ENCODE assay signal across 9 mouse cellular contexts in genomic region chr4:137494751-137495500, GRCm38 (mm10). TPM values are rescaled to one million over a fixed set of nuclear protein-coding genes. Genes with fewer than 3 reads are reported as not detected.
DNase-seq lines count a peak whose midpoint lies in the region; ATAC-seq and TF ChIP-seq lines count a peak whose summit lies in the region.
"Had no signal": no experiment of that assay in that cellular context is flagged by ENCODE, and none has a peak within 500 bp of the region (broad histone marks: within the 10 kb centered on the region; RNA-seq: fewer than 3 reads in every experiment).

No protein-coding gene starts in this region.

- peaks cover 20% of the 10 kb centered on the region; the same call in 1 of the 2 replicates for H3K4me1 ChIP-seq in spleen, adult 2 months (ENCODE audit: control insufficient read depth, insufficient read depth, insufficient read length)
- peaks cover 53% of the 10 kb centered on the region for H3K4me1 ChIP-seq in embryonic fibroblast, embryonic 13.5 days (ENCODE audit: control insufficient read depth, insufficient read depth, low read length)

- ATAC-seq in monocyte, adult 5-6 weeks (replicated peaks; ENCODE audit: insufficient number of reproducible peaks, low FRiP score, low TSS enrichment, poor library complexity, severe bottlenecking), result no peak
- ATAC-seq in megakaryocyte-erythroid progenitor cell, adult 5-6 weeks (replicated peaks; ENCODE audit: low FRiP score, low TSS enrichment, poor library complexity, severe bottlenecking), result no peak

- H3K27me3 ChIP-seq in spleen, adult 2 months (ENCODE audit: control insufficient read depth, insufficient read depth, low read length), result no peaks in the 10 kb centered on the region

- TF ChIP-seq CTCF in spleen, adult 2 months (IDR thresholded peaks at IDR 0.05; ENCODE audit: extremely low read depth, insufficient read depth, insufficient read length, insufficient replicate concordance), result no peak
- no peak for TF ChIP-seq CTCF in embryonic fibroblast, embryonic 13.5 days (IDR thresholded peaks at IDR 0.05; ENCODE audit: borderline replicate concordance, insufficient read depth, low read length)

- H3K36me3 ChIP-seq in spleen, adult 2 months (ENCODE audit: control insufficient read depth, insufficient read depth, low read length), result no peaks in the 10 kb centered on the region

- WGBS in spleen, adult 2 months, result 58% methylated on average over 19 of the region's 19 CpGs

- peak overlapping the region; percentile 54 for H3K27ac ChIP-seq in spleen, adult 2 months (ENCODE audit: insufficient read depth, low read length)
- peak overlapping the region; percentile 93 for H3K27ac ChIP-seq in embryonic fibroblast, embryonic 13.5 days (ENCODE audit: insufficient read depth, low read length)

- no peak for TF ChIP-seq POLR2A in spleen, adult 2 months (IDR thresholded peaks at IDR 0.05; ENCODE audit: low read depth, low read length)
- TF ChIP-seq POLR2A in embryonic fibroblast, embryonic 13.5 days (IDR thresholded peaks at IDR 0.05; ENCODE audit: low read depth, low read length), result no peak

- DNase-seq in spleen, adult 2 months (ENCODE audit: low read depth in 1 of 2, low spot score in 2 of 2), result no peak
- no peak for DNase-seq in spleen, adult 18-20 months
- peak; percentile 57 to 72 for DNase-seq in heart, postnatal 36 days
- DNase-seq in lung, postnatal 10 days, result peak; percentile 76
- no peak for DNase-seq in frontal cortex, postnatal 25 days (ENCODE audit: low spot score in 2 of 2)

- intact Hi-C loops in heart, postnatal 36 days (cut with DNase I), result no loop called here

- no peak overlapping the region for H3K4me3 ChIP-seq in spleen, adult 2 months (ENCODE audit: extremely low read depth, insufficient read depth, insufficient read length)
- H3K4me3 ChIP-seq in embryonic fibroblast, embryonic 13.5 days (ENCODE audit: insufficient read depth, low read length), result no peak overlapping the region

RNA-seq across cellular contexts. Expression of gene Hspg2, which starts 26.4 kb away (rescaled TPM):
- 24.4 and 27.0 TPM in 2 replicates for polyA plus RNA-seq in spleen, adult 2 months (2012; rRNA removed)
- 271 and 368 TPM in 2 replicates for polyA plus RNA-seq in embryonic fibroblast, embryonic 13.5 days (2011; ENCODE audit: insufficient read length, low read depth, missing spikeins)
- 100 to 1,000 TPM; 240 to 255 TPM for total RNA-seq in heart, postnatal 36 days (2021)
- total RNA-seq in monocyte, adult 5-6 weeks (2017), result under 0.01 TPM in 1 of 3 replicates, not detected in the others
- 0.22 TPM in 1 of 2 replicates, not detected in the other for total RNA-seq in megakaryocyte-erythroid progenitor cell, adult 5-6 weeks (2014; fragmentation: Nextera tagmentation)
- not detected in 2 replicates for total RNA-seq in megakaryocyte-erythroid progenitor cell, adult 5-6 weeks (2017)

RNA-seq across cellular contexts. Expression of gene 1700013G24Rik, which starts 41.8 kb away (rescaled TPM):
- polyA plus RNA-seq in spleen, adult 2 months (2012; rRNA removed), result not detected in 2 replicates
- polyA plus RNA-seq in embryonic fibroblast, embryonic 13.5 days (2011; ENCODE audit: insufficient read length, low read depth, missing spikeins), result not detected in 2 replicates
- not detected for total RNA-seq in heart, postnatal 36 days (2021)
- total RNA-seq in monocyte, adult 5-6 weeks (2017), result not detected in 3 replicates
- not detected in 2 replicates for total RNA-seq in megakaryocyte-erythroid progenitor cell, adult 5-6 weeks (2014; fragmentation: Nextera tagmentation)
- total RNA-seq in megakaryocyte-erythroid progenitor cell, adult 5-6 weeks (2017), result not detected in 2 replicates
- total RNA-seq: common myeloid progenitor, adult 5-6 weeks had no signal

Comparison
In these comparisons a context has a peak if more than half of its experiments do, and no peak if none do; other contexts are left out.
1. DNase-seq: peak in heart, postnatal 36 days (2 of 2) and lung, postnatal 10 days (single experiment); none in spleen, adult 2 months (0 of 2), spleen, adult 18-20 months (0 of 2) and frontal cortex, postnatal 25 days (0 of 2).
2. RNA of gene Hspg2, which starts 26.4 kb away (total RNA-seq): 240 to 255 TPM in heart, postnatal 36 days; under 0.01 TPM in monocyte, adult 5-6 weeks and 0.22 TPM in megakaryocyte-erythroid progenitor cell, adult 5-6 weeks; every median in the first group is over 100 times any median in the second.